Mouse (Mus musculus): ENCODE measurements around the gene Olfr1349. TPM values are rescaled to one million over a fixed set of nuclear protein-coding genes. Genes with fewer than 3 reads are reported as not detected.
A peak's percentile ranks its signal among the peaks of the same experiment; 100 is the strongest.
"Not testable (repeated sequence)": the region's sequence is repeated elsewhere in the genome, so short reads cannot be mapped to it uniquely, and the experiment has no call there.

The Olfr1349 gene
- not detected in 2 replicates for polyA plus RNA-seq (2016; fragmentation: Nextera tagmentation; extraction: Ambion mirVana)

DNA sequence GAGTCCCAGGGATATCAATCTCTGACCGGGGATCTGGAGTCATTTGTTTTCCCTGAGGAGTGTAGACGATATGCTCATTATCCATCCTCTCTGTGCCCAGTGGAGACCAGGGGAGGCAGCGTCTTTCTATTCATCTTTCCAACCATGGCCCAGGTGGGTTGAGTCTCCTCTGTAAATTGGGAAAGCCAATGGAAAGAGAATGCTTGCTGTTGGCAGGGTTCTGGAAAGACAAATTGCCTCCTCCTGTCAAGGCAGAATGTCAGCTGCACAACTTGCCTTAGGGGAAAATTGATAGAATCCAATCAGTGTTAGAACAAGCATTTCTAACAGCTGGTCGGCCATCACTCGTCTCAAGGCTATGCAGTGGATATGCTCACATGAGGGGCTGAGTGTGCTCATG is at the start of gene Olfr1349:
Olfr1349 (minus strand) TSS at position 101 of the 400 bp plus-strand sequence.
- WGBS, result 83% methylated on average over 5 of the region's 5 CpGs
- Histone ChIP-seq H3K4me1 (replicated peaks) (no peaks in the 10 kb centered on the region), H3K27me3 (ENCODE audit: insufficient read depth, poor library complexity, severe bottlenecking) (no peaks in the 10 kb centered on the region), H3K9me3 (peaks cover 58% of the 10 kb centered on the region), H3K36me3 (no peaks in the 10 kb centered on the region), H3K4me3 (no peak within 1 kb of the TSS), H3K27ac (no peak within 1 kb of the TSS)
- DNase-seq (ENCODE audit: low spot score), result no peak

DNA sequence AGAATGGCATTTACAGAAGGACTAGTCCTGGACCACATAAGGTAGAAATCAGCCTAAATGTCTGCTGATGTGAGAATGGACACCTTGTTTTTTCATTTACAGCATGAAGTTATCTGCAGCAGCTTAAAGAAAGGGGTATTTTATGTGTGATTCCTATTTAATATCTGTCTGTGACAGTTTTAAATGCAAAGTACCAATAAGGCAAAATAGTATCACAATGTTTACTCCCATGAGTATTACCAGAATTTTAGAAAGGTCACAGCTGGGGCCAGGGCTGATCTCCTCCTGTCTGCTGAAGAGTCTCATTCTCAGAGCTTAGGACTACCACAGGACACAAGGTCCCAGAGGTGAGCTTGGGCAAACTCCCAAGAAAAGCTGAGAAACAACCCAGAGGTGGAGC is 41.8 kb upstream of the Olfr1349 start, which contains the start of gene Olfr1350:
Olfr1350 (plus strand) TSS at position 301 of the 400 bp plus-strand sequence.
- Histone ChIP-seq H3K27ac (no peak within 1 kb of the TSS), H3K36me3 (no peaks in the 10 kb centered on the region), H3K4me1 (replicated peaks) (no peaks in the 10 kb centered on the region), H3K9me3 (peaks cover 49% of the 10 kb centered on the region), H3K27me3 (ENCODE audit: insufficient read depth, poor library complexity, severe bottlenecking) (no peaks in the 10 kb centered on the region), H3K4me3 (no peak within 1 kb of the TSS)
- no peak for DNase-seq (ENCODE audit: low spot score)

DNA sequence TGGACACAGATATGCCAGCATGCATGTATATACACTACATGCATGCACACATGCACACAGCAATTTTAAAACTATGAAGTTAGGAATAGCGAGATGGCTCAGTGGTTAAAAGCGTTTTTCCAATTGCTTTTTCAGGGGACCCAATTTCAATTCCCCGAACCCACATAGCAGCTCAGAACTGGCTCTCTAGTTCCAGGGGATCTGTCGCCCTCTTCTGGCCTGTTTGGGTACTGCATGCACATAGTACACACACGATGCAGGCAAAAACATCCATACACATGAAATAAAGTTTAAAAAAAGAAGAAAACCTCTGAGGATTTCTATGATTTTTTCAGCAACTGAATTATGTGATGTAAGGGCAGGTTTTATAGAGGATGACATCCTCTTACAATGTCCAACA is 3.4 kb upstream of the Olfr1349 start:
- Histone ChIP-seq H3K27me3 (ENCODE audit: insufficient read depth, poor library complexity, severe bottlenecking) (no peaks in the 10 kb centered on the region), H3K4me1 (replicated peaks) (no peaks in the 10 kb centered on the region), H3K27ac (no peak overlapping the region), H3K9me3 (peaks cover 54% of the 10 kb centered on the region), H3K4me3 (no peak overlapping the region), H3K36me3 (no peaks in the 10 kb centered on the region)
- 66% methylated on average over 5 of the region's 5 CpGs for WGBS
- DNase-seq (ENCODE audit: low spot score), result peak; percentile 5

DNA sequence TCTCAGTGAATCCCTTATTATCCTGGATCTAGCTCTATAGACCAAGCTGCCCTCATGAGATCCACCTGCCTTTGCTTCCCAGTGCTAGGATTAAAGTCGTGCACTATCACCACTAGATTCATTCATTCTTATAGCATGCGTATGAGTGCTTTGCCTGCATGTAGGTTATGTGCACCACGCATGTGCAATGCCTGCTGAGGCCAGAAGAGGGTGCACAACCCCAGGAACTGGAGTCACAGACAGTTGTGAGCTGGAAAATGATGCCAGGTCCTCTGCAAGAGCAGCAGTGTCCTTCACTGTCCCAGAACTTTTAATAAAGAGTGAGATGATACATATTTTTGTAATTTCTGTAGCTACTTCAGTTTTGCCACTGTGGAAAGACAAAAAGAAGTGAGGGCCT is 2.3 kb upstream of the Olfr1349 start:
- no peak for DNase-seq (ENCODE audit: low spot score)
- Histone ChIP-seq H3K9me3 (peaks cover 52% of the 10 kb centered on the region), H3K4me3 (no peak overlapping the region), H3K4me1 (replicated peaks) (no peaks in the 10 kb centered on the region), H3K27me3 (ENCODE audit: insufficient read depth, poor library complexity, severe bottlenecking) (no peaks in the 10 kb centered on the region), H3K27ac (no peak overlapping the region), H3K36me3 (no peaks in the 10 kb centered on the region)
- 62% methylated on average over 3 of the region's 3 CpGs for WGBS

DNA sequence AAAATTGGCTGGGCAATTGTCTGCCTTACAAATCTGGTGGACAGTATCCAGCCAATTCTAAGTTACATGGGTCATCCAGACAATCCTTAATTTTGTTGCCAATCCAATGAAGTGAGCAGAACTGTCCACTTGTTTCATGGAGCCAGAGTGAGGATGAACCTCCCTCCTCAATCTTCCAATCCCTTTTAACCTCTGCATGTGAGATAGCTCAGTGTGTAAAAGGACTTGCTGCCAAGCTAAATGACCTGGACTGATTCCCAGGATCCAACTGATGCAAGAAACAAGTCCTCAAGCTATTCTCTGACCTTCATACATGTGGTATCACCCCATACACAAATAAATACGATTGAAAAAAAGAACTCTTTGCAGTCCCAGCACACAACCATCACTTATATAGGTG is 1.1 kb downstream of the Olfr1349 start:
- Histone ChIP-seq H3K27me3 (ENCODE audit: insufficient read depth, poor library complexity, severe bottlenecking) (no peaks in the 10 kb centered on the region), H3K36me3 (no peaks in the 10 kb centered on the region), H3K9me3 (peaks cover 56% of the 10 kb centered on the region), H3K27ac (no peak overlapping the region), H3K4me3 (no peak overlapping the region), H3K4me1 (replicated peaks) (no peaks in the 10 kb centered on the region)
- WGBS, result 55% methylated on average over 1 of the region's 1 CpGs
- no peak for DNase-seq (ENCODE audit: low spot score)

DNA sequence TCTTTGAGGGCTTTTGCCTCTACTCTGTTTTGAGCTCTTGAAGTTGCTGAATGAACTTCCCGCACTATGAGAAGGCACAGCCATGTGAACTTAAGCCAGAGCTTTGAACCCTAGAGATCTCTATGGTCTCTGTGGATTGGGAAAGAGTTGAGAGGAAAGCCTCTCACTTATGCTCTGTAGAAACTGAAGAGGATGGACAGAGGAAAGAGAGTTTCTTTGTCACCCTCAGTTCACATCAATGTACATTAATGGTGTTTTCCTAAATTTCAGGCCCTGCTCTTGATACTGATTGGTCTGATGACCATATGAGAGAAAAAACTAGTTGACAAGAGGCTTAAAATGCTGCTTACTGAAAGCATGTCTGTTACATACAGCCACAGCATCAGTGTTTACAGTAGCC is 14.1 kb downstream of the Olfr1349 start, which contains the start of gene Olfr1348:
Olfr1348 (minus strand) TSS at position 101 of the 400 bp plus-strand sequence.
- DNase-seq (ENCODE audit: low spot score), result no peak
- Histone ChIP-seq H3K27ac (no peak within 1 kb of the TSS), H3K27me3 (ENCODE audit: insufficient read depth, poor library complexity, severe bottlenecking) (no peaks in the 10 kb centered on the region), H3K4me1 (replicated peaks) (no peaks in the 10 kb centered on the region), H3K9me3 (peaks cover 26% of the 10 kb centered on the region; the same call in 1 of the 2 replicates), H3K4me3 (no peak within 1 kb of the TSS), H3K36me3 (no peaks in the 10 kb centered on the region)
- 95% methylated on average over 1 of the region's 1 CpGs for WGBS

DNA sequence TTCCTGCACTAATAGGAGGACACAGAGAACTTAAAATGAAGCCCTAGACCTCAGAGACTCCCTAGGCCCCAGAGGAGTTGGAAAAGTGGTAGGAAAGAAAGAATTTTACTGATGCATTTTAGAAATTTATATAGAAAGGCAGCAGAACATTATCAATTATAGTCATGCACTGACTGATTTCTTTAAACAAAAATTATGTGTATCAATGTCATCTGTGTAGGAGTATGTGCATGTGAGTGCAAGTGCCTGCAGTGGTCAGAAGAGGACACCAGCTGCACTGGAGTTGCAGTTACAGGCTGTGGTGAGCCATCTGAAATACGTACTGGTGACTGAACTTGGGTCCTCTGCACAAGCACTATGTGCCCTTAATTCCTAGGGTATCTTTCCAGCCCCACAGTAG is 23.1 kb downstream of the Olfr1349 start, which contains the start of gene Olfr1347:
Olfr1347 (minus strand) TSS at position 101 of the 400 bp plus-strand sequence.
- peaks cover 39% of the 10 kb centered on the region for H3K9me3 ChIP-seq
- H3K27ac ChIP-seq, result no peak within 1 kb of the TSS
- H3K4me1 ChIP-seq (replicated peaks), result no peaks in the 10 kb centered on the region
- whole genome bisulfite sequencing, result 58% methylated on average over 1 of the region's 1 CpGs
- DNase-seq (ENCODE audit: low spot score), result no peak
- H3K36me3 ChIP-seq, result no peaks in the 10 kb centered on the region
- H3K4me3 ChIP-seq, result no peak within 1 kb of the TSS
- no peaks in the 10 kb centered on the region for H3K27me3 ChIP-seq (ENCODE audit: insufficient read depth, poor library complexity, severe bottlenecking)

DNA sequence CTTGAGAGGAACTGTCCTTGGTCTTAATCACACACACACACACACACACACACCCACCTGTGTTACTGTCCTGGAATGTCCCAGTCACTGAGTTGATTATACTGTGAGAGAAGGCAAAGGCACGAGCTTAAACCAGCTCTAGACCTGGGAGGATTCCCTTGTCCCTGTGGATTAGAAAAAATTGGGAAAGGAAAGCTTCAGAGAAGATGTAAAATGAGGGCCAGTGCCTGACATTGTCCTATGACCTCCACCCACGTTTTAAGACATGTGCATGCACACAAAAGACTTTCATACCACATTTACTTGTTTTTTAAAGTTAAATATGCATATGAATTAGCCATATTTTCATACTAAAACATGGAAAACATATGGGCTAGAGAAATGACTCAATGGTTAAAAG is 35.9 kb downstream of the Olfr1349 start, which contains the start of gene Olfr5:
Olfr5 (minus strand) TSS at position 101 of the 400 bp plus-strand sequence.
- Histone ChIP-seq H3K27ac (no peak within 1 kb of the TSS), H3K4me3 (no peak within 1 kb of the TSS), H3K4me1 (replicated peaks) (no peaks in the 10 kb centered on the region), H3K27me3 (ENCODE audit: insufficient read depth, poor library complexity, severe bottlenecking) (no peaks in the 10 kb centered on the region), H3K9me3 (peaks cover 28% of the 10 kb centered on the region), H3K36me3 (no peaks in the 10 kb centered on the region)
- 41% methylated on average over 2 of the region's 2 CpGs for WGBS
- no peak for DNase-seq (ENCODE audit: low spot score)

DNA sequence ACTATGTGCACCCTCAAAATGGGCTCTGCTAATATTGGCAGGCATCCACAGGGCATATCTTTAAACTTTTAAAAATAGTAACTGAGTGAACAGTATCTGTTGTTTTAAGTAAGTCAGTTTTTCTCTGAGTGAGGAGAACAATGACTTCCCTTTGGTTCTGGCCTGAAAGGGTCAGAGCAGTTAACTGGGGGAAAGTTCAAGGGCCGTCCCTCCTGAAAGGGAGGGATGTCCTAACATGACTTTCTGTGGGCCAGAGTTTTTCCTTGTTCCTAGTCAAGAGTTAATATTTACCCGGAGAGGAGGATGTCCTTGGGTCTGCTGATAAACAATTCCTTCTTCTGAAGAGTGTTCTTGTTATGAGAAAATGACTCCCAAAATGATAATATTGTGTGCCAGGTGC is 45.1 kb downstream of the Olfr1349 start:
- not testable (repeated sequence) for H3K36me3 ChIP-seq; DNase-seq (ENCODE audit: low spot score); H3K27me3 ChIP-seq (ENCODE audit: insufficient read depth, poor library complexity, severe bottlenecking); H3K4me1 ChIP-seq (replicated peaks); H3K4me3 ChIP-seq; H3K27ac ChIP-seq
- H3K9me3 ChIP-seq, result peaks cover 37% of the 10 kb centered on the region
- WGBS, result 79% methylated on average over 2 of the region's 2 CpGs

DNA sequence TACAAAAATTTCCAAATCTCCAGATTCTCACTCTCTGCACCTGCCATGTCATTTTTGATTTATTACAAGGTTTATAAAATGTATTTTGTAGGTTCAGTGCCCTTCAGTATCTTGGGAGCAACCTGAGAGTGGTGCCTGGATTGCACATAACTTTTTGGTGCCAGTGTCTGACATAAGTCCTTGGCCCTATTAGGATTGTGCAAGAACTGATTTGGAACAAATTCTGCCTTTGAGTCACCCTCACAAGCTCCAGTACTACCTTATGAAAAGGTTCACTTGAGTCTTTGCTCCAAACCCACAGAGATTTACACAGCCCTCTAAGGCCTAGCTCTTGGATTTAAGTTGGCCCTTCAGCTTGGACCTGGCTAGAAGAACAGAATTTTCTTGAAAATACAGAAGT is 55.8 kb downstream of the Olfr1349 start, which contains the start of gene Olfr1346:
Olfr1346 (plus strand) TSS at position 151 of the 400 bp plus-strand sequence.
- H3K27me3 ChIP-seq (ENCODE audit: insufficient read depth, poor library complexity, severe bottlenecking), result no peaks in the 10 kb centered on the region
- H3K4me1 ChIP-seq (replicated peaks), result no peaks in the 10 kb centered on the region
- no peak for DNase-seq (ENCODE audit: low spot score)
- H3K27ac ChIP-seq, result no peak within 1 kb of the TSS
- no peak within 1 kb of the TSS for H3K4me3 ChIP-seq
- H3K9me3 ChIP-seq, result 0 out of 2 replicates have a peak, but pooled peaks cover 5% of the 10 kb centered on the region
- no peaks in the 10 kb centered on the region for H3K36me3 ChIP-seq

Other genes with a start within 250 kb of the Olfr1349 start
- 8.5 and 9.6 TPM in 2 replicates for gene Zfp667, start 236.4 kb downstream of the Olfr1349 start, polyA plus RNA-seq (2016; fragmentation: Nextera tagmentation; extraction: Ambion mirVana)
- gene Zfp583, start 191.7 kb downstream of the Olfr1349 start, polyA plus RNA-seq (2016; fragmentation: Nextera tagmentation; extraction: Ambion mirVana), result 6.8 and 7.2 TPM in 2 replicates
- 3.4 and 3.5 TPM in 2 replicates for gene Gm3854, start 179.2 kb downstream of the Olfr1349 start, polyA plus RNA-seq (2016; fragmentation: Nextera tagmentation; extraction: Ambion mirVana)
- 2.3 and 2.5 TPM in 2 replicates for gene Zfp78, start 159.7 kb downstream of the Olfr1349 start, polyA plus RNA-seq (2016; fragmentation: Nextera tagmentation; extraction: Ambion mirVana)
- gene Zfp28, start 139.7 kb downstream of the Olfr1349 start, polyA plus RNA-seq (2016; fragmentation: Nextera tagmentation; extraction: Ambion mirVana), result 12.0 and 13.0 TPM in 2 replicates
- gene Smim17, start 124.2 kb downstream of the Olfr1349 start, polyA plus RNA-seq (2016; fragmentation: Nextera tagmentation; extraction: Ambion mirVana), result 0.29 and 1.2 TPM in 2 replicates
- not detected in 2 replicates for gene Gm20715, start 112.7 kb downstream of the Olfr1349 start, polyA plus RNA-seq (2016; fragmentation: Nextera tagmentation; extraction: Ambion mirVana)
- gene Olfr1344, start 84.3 kb downstream of the Olfr1349 start, polyA plus RNA-seq (2016; fragmentation: Nextera tagmentation; extraction: Ambion mirVana), result 0.08 TPM in 1 of 2 replicates, not detected in the other
- not detected in 2 replicates for gene Olfr1336, start 66.8 kb downstream of the Olfr1349 start, polyA plus RNA-seq (2016; fragmentation: Nextera tagmentation; extraction: Ambion mirVana)
- gene Olfr1346, start 55.8 kb downstream of the Olfr1349 start, polyA plus RNA-seq (2016; fragmentation: Nextera tagmentation; extraction: Ambion mirVana), result not detected in 2 replicates
- gene Olfr5, start 36.0 kb downstream of the Olfr1349 start, polyA plus RNA-seq (2016; fragmentation: Nextera tagmentation; extraction: Ambion mirVana), result not detected in 2 replicates
- gene Olfr1347, start 23.2 kb downstream of the Olfr1349 start, polyA plus RNA-seq (2016; fragmentation: Nextera tagmentation; extraction: Ambion mirVana), result not detected in 2 replicates
- not detected in 2 replicates for gene Olfr1348, start 14.2 kb downstream of the Olfr1349 start, polyA plus RNA-seq (2016; fragmentation: Nextera tagmentation; extraction: Ambion mirVana)
- gene Olfr1350, start 41.9 kb upstream of the Olfr1349 start, polyA plus RNA-seq (2016; fragmentation: Nextera tagmentation; extraction: Ambion mirVana), result not detected in 2 replicates
- 1.00 and 1.0 TPM in 2 replicates for gene Zim1, start 173.5 kb upstream of the Olfr1349 start, polyA plus RNA-seq (2016; fragmentation: Nextera tagmentation; extraction: Ambion mirVana)
- gene Peg3, start 207.5 kb upstream of the Olfr1349 start, polyA plus RNA-seq (2016; fragmentation: Nextera tagmentation; extraction: Ambion mirVana), result 75.5 and 94.5 TPM in 2 replicates
- 7.8 and 10.0 TPM in 2 replicates for gene Usp29, start 207.6 kb upstream of the Olfr1349 start, polyA plus RNA-seq (2016; fragmentation: Nextera tagmentation; extraction: Ambion mirVana)